Mouse (Mus musculus) liver, embryonic 14.5 days (tissue): ENCODE measurements around the gene Rragd. TPM values are rescaled to one million over a fixed set of nuclear protein-coding genes. Genes with fewer than 3 reads are reported as not detected.
"Not testable (repeated sequence)": the region's sequence is repeated elsewhere in the genome, so short reads cannot be mapped to it uniquely, and the experiment has no call there.

Experiments
- ATAC-seq: fragments of 200-750 bp; cut with Nextera tagmentation; 2 replicates; pipeline ENCODE4 v1.8.0; 2017; ENCODE audit warnings: moderate number of reproducible peaks, mild to moderate bottlenecking, moderate library complexity; ENCODE audit not compliant: insufficient read depth
- DNase-seq, 3 experiments: peaks; one replicate each; pipeline ENCODE4 v3.0.0-alpha.2; 2012 to 2013; ENCODE audit warnings: low read depth in 3 of 3, low spot score in 3 of 3
- H3K27ac ChIP-seq: fragments of 300-500 bp; sonication (generic); 2 replicates; pipeline ENCODE4 v1.5.1; 2014; ENCODE audit warnings: moderate library complexity, mild to moderate bottlenecking, control low read depth, inconsistent platforms
- H3K27me3 ChIP-seq: fragments of 300-500 bp; sonication (generic); 2 replicates; pipeline ENCODE4 v1.6.1; 2014; ENCODE audit warnings: mild to moderate bottlenecking, low read length, moderate library complexity; ENCODE audit not compliant: control insufficient read depth, insufficient read depth
- H3K36me3 ChIP-seq: fragments of 300-500 bp; sonication (generic); replicated peaks from 2 replicates; pipeline ENCODE4 v1.6.1; 2014; ENCODE audit warnings: low read depth; ENCODE audit not compliant: control insufficient read depth, insufficient read depth
- H3K4me1 ChIP-seq, 2 experiments: fragments of 200-500 bp in 1 of 2; fragments of 300-500 bp in 1 of 2; sonication (generic) in 1 of 2; replicated peaks; 2 replicates each; pipeline ENCODE4 v1.6.1; 2012 to 2014; ENCODE audit warnings: antibody characterized with exemption in 1 of 2, inconsistent platforms in 1 of 2, low read length in 1 of 2; ENCODE audit not compliant: control insufficient read depth in 2 of 2, insufficient read depth in 2 of 2
- H3K4me2 ChIP-seq: fragments of 300-500 bp; sonication (generic); 2 replicates; pipeline ENCODE4 v1.6.1; 2014; ENCODE audit warnings: low read depth, mild to moderate bottlenecking, control low read depth, moderate library complexity
- H3K4me3 ChIP-seq, 2 experiments: fragments of 200-500 bp in 1 of 2; fragments of 300-500 bp in 1 of 2; sonication (generic) in 1 of 2; 2 replicates each; pipeline ENCODE4 v1.5.1; 2012 to 2014; ENCODE audit warnings: low read depth in 2 of 2, low read length in 2 of 2, mild to moderate bottlenecking in 2 of 2, control low read depth in 1 of 2, inconsistent platforms in 1 of 2, moderate library complexity in 1 of 2; ENCODE audit not compliant: insufficient read depth in 1 of 2
- H3K9ac ChIP-seq: fragments of 300-500 bp; sonication (generic); replicated peaks from 2 replicates; pipeline ENCODE4 v1.6.1; 2014; ENCODE audit warnings: mild to moderate bottlenecking, control low read depth, moderate library complexity
- H3K9me3 ChIP-seq: fragments of 300-500 bp; sonication (generic); 2 replicates; pipeline ENCODE4 v1.6.1; 2016; ENCODE audit warnings: low read length, mixed read lengths; ENCODE audit not compliant: control insufficient read depth
- CTCF ChIP-seq: IDR thresholded peaks from 2 replicates; pipeline ENCODE4 v1.5.1; 2016; ENCODE audit warnings: antibody characterized with exemption, low read depth, control low read depth
- EP300 ChIP-seq: IDR thresholded peaks from 2 replicates; pipeline ENCODE4 v1.6.1; 2016; ENCODE audit warnings: antibody characterized with exemption, low read depth
- WGBS: fragments of 180-500 bp; shearing (Covaris S2); extraction: QIAGEN DNeasy Blood & Tissue Kit; methylation state at CpG from one replicate; pipeline ENCODE4 v1.1.7; 2014; ENCODE audit not compliant: insufficient replicate concordance; 5-methylcytosine and 5-hydroxymethylcytosine counted together
- polyA plus RNA-seq, 2 experiments: library from polyadenylated mRNA; depleted of rRNA in 1 of 2; stranded (reverse) in 1 of 2; unstranded in 1 of 2; fragments of >200 nt; fragmentation: Nextera tagmentation in 1 of 2; extraction: Ambion mirVana in 1 of 2; gene quantifications; 2 replicates each; pipeline versions ENCODE4 v1.2.1 to v1.2.3; 2012 to 2014

Gene Rragd
- polyA plus RNA-seq, 2 experiments = 2.4 to 2.6 TPM

DNA sequence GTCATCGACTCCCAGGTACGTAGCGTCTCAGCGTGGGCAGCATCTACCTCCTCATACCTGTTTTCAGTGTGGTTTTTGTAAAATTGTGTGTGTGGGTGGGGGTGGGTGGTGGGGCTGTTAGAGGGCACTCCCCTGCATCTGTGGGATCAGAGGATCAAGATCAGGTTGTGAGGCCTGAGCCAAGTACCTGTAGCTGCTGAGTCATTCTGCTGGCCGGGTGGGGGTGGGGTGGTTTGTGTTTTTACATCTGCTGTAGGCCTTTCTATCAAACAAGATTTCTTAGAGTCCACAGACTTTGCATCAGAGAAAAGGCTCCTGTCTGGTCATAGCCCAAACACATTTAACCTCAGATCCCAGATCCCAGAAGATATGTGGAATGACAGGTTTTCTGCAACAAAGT lies 13.2 kb downstream of the Rragd start:
- Histone ChIP-seq H3K27me3 (no peaks in the 10 kb centered on the region), H3K27ac (no peak overlapping the region), H3K9me3 (no peaks in the 10 kb centered on the region), H3K4me1 (peaks cover 0 to 3% of the 10 kb centered on the region in 2 experiments; a peak in 2 of 4 replicates), H3K36me3 (no peaks in the 10 kb centered on the region), H3K9ac (no peak overlapping the region), H3K4me3 (no peak overlapping the region), H3K4me2 (no peak overlapping the region)
- no peak for TF ChIP-seq CTCF
- no peak for TF ChIP-seq EP300
- WGBS = 71% methylated on average over 5 of the region's 5 CpGs
- DNase-seq = no peak
- ATAC-seq = no peak

DNA sequence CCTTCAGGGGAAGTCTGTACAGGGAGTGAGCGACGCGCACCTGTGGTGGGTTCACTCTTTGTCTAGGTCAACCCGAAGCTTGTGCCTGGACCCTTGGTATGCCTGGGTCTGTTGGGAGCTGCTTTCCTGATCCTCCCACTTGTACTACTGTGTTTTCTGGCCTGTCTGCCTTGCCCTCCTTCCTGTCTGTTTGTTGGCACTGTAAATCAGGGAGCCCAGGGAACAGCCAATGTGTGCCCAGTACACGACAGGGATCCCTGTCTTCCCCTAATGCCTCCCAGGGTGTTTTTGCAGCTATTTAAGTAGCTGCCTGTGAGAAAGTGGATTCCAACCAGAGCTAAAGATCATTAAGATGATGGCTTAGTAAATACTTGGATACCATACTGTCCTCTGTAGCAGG lies 14.7 kb downstream of the Rragd start:
- no peak for DNase-seq
- no peaks in the 10 kb centered on the region for H3K36me3 ChIP-seq
- no peaks in the 10 kb centered on the region for H3K27me3 ChIP-seq
- H3K4me3 ChIP-seq = no peak overlapping the region
- peaks cover 0 to 3% of the 10 kb centered on the region in 2 experiments; a peak in 2 of 4 replicates for H3K4me1 ChIP-seq
- no peak overlapping the region for H3K4me2 ChIP-seq
- H3K27ac ChIP-seq = no peak overlapping the region
- ATAC-seq = no peak
- H3K9ac ChIP-seq = no peak overlapping the region
- no peaks in the 10 kb centered on the region for H3K9me3 ChIP-seq
- no peak for TF ChIP-seq CTCF
- TF ChIP-seq EP300 = no peak
- 79% methylated on average over 5 of the region's 5 CpGs for WGBS

DNA sequence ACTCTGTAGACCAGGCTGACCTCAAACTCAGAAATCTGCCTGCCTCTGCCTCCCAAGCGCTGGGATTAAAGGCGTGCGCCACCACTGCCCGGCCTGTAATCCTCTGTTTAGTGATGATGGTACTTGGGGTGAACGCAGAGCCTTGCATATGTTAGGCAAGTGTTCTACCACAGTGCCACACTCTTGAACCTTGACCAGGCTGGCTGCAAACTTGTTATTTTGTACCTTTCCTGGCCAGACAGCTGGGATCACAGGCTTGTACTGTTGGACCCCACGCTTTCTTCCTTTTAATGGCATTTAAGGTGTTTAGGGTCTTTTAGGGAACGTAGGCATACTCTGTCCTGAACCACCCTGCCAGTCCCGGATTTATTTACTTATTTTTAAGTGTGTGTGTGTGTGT lies 16.2 kb downstream of the Rragd start:
- WGBS = 71% methylated on average over 8 of the region's 8 CpGs
- Histone ChIP-seq H3K4me2 (no peak overlapping the region), H3K36me3 (no peaks in the 10 kb centered on the region), H3K27ac (no peak overlapping the region), H3K9ac (no peak overlapping the region), H3K9me3 (no peaks in the 10 kb centered on the region), H3K4me3 (no peak overlapping the region), H3K4me1 (peaks cover 0 to 3% of the 10 kb centered on the region in 2 experiments; a peak in 2 of 4 replicates), H3K27me3 (no peaks in the 10 kb centered on the region)
- ATAC-seq (no peak), DNase-seq (no peak)
- TF ChIP-seq CTCF (no peak), EP300 (no peak)

DNA sequence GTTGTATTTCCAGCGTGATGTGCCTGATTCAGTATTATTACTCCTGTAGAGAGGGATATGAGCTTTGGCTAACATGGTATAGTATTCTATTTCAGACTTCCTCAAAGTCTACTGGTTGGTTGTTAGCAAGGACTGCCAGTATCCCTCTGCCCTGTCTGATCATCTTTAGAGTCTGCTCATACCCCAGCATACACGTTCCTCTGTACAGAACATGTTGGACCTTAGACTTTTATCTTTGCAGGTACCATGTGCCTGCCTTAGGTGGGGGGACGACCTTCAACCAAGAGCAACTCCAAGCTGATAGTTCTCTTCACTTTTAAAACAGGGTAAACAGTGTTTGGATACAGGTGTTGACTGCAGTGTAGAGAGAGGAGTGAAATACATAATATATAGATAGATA lies 19.2 kb downstream of the Rragd start:
- H3K4me3 ChIP-seq = no peak overlapping the region
- no peaks in the 10 kb centered on the region for H3K36me3 ChIP-seq
- 46% methylated on average over 3 of the region's 3 CpGs for WGBS
- no peak overlapping the region for H3K27ac ChIP-seq
- H3K4me2 ChIP-seq = no peak overlapping the region
- no peak for DNase-seq
- ATAC-seq = no peak
- H3K4me1 ChIP-seq = no peaks in the 10 kb centered on the region
- no peak overlapping the region for H3K9ac ChIP-seq
- TF ChIP-seq EP300 (no peak), CTCF (no peak)
- H3K27me3 ChIP-seq = no peaks in the 10 kb centered on the region
- no peaks in the 10 kb centered on the region for H3K9me3 ChIP-seq

DNA sequence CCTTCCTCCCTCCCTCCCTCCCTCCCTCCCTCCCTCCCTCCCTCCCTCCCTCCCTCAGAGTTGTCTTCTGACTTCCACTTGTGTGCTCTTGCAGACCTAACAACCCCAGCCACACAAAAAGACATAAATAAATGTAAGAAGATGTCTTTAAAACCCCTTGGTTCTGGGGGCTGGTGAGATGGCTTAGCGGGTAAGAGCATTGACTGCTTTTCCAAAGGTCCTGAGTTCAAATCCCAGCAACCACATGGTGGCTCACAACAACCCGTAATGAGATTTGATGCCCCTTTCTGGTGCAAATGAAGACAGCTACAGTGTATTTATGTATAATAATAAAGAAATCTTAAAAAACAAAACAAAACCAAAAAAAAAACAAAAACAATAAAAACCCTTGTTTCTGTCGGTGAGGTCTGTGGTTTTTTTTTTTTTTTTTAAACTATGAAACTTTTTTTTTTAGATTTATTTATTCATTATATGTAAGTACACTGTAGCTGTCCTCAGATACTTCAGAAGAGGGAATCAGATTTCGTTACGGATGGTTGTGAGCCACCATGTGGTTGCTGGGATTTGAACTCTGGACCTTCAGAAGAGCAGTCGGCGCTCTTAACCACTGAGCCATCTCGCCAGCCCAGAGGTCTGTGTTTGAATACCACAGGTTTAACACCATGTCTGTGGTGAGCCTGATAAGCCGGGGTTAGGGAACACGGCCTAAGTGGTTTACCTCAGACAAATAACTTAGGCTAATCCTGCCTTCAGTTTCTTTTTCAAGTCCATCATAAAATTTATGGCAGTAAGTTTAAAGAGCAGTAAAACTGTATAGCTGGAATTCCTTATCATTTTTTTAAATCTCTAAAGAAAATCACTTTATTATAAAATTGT lies 23.0 kb downstream of the Rragd start:
- DNase-seq, H3K27ac ChIP-seq, H3K4me2 ChIP-seq, H3K9ac ChIP-seq, H3K27me3 ChIP-seq, H3K36me3 ChIP-seq, H3K9me3 ChIP-seq, H3K4me1 ChIP-seq, H3K4me3 ChIP-seq: not testable (repeated sequence)
- 53% methylated on average over 10 of the region's 10 CpGs for WGBS
- peak; percentile 57; the same call in 1 of the 2 replicates for ATAC-seq
